Mouse (Mus musculus): ENCODE data around the gene Tas2r118. TPM values are rescaled to one million over a fixed set of nuclear protein-coding genes. Genes with fewer than 3 reads are reported as not detected.

Tas2r118 gene
- total and polyA plus RNA-seq, 3 experiments = not detected

GRCm38 (mm10) chr6:23940776-23941175 lies 29.1 kb downstream of the Tas2r118 start:
- Histone ChIP-seq H3K9me3 (replicated peaks; ENCODE audit: insufficient read depth, low read length) (no peaks in the 10 kb centered on the region), H3K4me3 (ENCODE audit: control insufficient read depth in 1 of 2, insufficient read depth in 1 of 2, low read depth in 2 of 2, low read length in 2 of 2) (no peak overlapping the region), H3K79me2 (ENCODE audit: control insufficient read depth, insufficient read depth, low read length, poor library complexity) (no peaks in the 10 kb centered on the region), H3K27ac (ENCODE audit: control insufficient read depth, low read depth, low read length) (no peak overlapping the region), H3K4me1 (ENCODE audit: control insufficient read depth in 1 of 2, insufficient read depth in 2 of 2, low read length in 2 of 2) (no peaks in the 10 kb centered on the region), H3K9ac (ENCODE audit: control insufficient read depth, low read depth, low read length, poor library complexity, severe bottlenecking) (no peak overlapping the region), H3K36me3 (ENCODE audit: control insufficient read depth in 1 of 2, insufficient read depth in 2 of 2, low read length in 2 of 2) (no peaks in the 10 kb centered on the region), H3K27me3 (ENCODE audit: control insufficient read depth in 1 of 2, insufficient read depth in 2 of 2, low read length in 2 of 2) (no peaks in the 10 kb centered on the region)
- TF ChIP-seq E2F4 (IDR thresholded peaks at IDR 0.05; ENCODE audit: borderline replicate concordance, low read depth, low read length) (no peak), CTCF (IDR thresholded peaks at IDR 0.05 in 2 of 3, conservative IDR thresholded peaks at IDR 0.05 in 1 of 3; ENCODE audit: control insufficient read depth in 1 of 3, insufficient read depth in 1 of 3, low read depth in 2 of 3, low read length in 3 of 3, poor library complexity in 1 of 3, severe bottlenecking in 1 of 3) (no peak), MXI1 (IDR thresholded peaks at IDR 0.05; ENCODE audit: low read depth, low read length) (no peak), MEF2A (IDR thresholded peaks at IDR 0.05; ENCODE audit: extremely low read depth, insufficient replicate concordance, low read depth, low read length, poor library complexity, severe bottlenecking) (no peak), USF1 (IDR thresholded peaks at IDR 0.05; ENCODE audit: low read depth, low read length) (no peak), RAD21 (IDR thresholded peaks at IDR 0.05; ENCODE audit: low read depth, low read length) (no peak), CHD2 (IDR thresholded peaks at IDR 0.05; ENCODE audit: low read length) (no peak), TCF12 (IDR thresholded peaks at IDR 0.05; ENCODE audit: low read depth, low read length) (no peak), UBTF (IDR thresholded peaks at IDR 0.05; ENCODE audit: borderline replicate concordance, insufficient read depth, low read depth, low read length) (no peak), JUND (IDR thresholded peaks at IDR 0.05; ENCODE audit: low read depth, low read length) (no peak), RCOR1 (IDR thresholded peaks at IDR 0.05; ENCODE audit: low read depth, low read length) (no peak), POLR2AphosphoS5 (IDR thresholded peaks at IDR 0.05; ENCODE audit: borderline replicate concordance, low read depth, low read length) (no peak), HCFC1 (IDR thresholded peaks at IDR 0.05; ENCODE audit: low read depth, low read length) (no peak), NELFE (IDR thresholded peaks at IDR 0.05; ENCODE audit: low read depth, low read length) (no peak), MAX (IDR thresholded peaks at IDR 0.05; ENCODE audit: low read length) (no peak), ZC3H11A (IDR thresholded peaks at IDR 0.05; ENCODE audit: low read depth, low read length) (no peak), ETS1 (IDR thresholded peaks at IDR 0.05; ENCODE audit: low read depth, low read length) (no peak), MAZ (IDR thresholded peaks at IDR 0.05; ENCODE audit: low read depth, low read length) (no peak), ZNF384 (IDR thresholded peaks at IDR 0.05; ENCODE audit: low read depth, low read length) (no peak)
- no peak for DNase-seq (ENCODE audit: low read depth, low spot score)

- Histone ChIP-seq H3K36me3 (ENCODE audit: control insufficient read depth in 1 of 2, insufficient read depth in 2 of 2, low read length in 2 of 2) (no peaks in the 10 kb centered on the region), H3K27me3 (ENCODE audit: control insufficient read depth in 1 of 2, insufficient read depth in 2 of 2, low read length in 2 of 2) (no peaks in the 10 kb centered on the region), H3K27ac (ENCODE audit: control insufficient read depth, low read depth, low read length) (no peak overlapping the region), H3K79me2 (ENCODE audit: control insufficient read depth, insufficient read depth, low read length, poor library complexity) (no peaks in the 10 kb centered on the region), H3K4me3 (ENCODE audit: control insufficient read depth in 1 of 2, insufficient read depth in 1 of 2, low read depth in 2 of 2, low read length in 2 of 2) (no peak overlapping the region), H3K9me3 (replicated peaks; ENCODE audit: insufficient read depth, low read length) (no peaks in the 10 kb centered on the region), H3K4me1 (ENCODE audit: control insufficient read depth in 1 of 2, insufficient read depth in 2 of 2, low read length in 2 of 2) (no peaks in the 10 kb centered on the region), H3K9ac (ENCODE audit: control insufficient read depth, low read depth, low read length, poor library complexity, severe bottlenecking) (no peak overlapping the region)
- DNase-seq (ENCODE audit: low read depth, low spot score) = no peak
- TF ChIP-seq JUND (IDR thresholded peaks at IDR 0.05; ENCODE audit: low read depth, low read length) (no peak), NELFE (IDR thresholded peaks at IDR 0.05; ENCODE audit: low read depth, low read length) (no peak)
These were observed 31.0 kb downstream of the Tas2r118 start for GRCm38 (mm10) chr6:23938575-23939488.
